Mouse (Mus musculus) myocyte (in vitro differentiated cells): ENCODE data around the gene Camkk2.

Experiments
- MAX ChIP-seq: IDR thresholded peaks from one replicate; pipeline ENCODE4 v1.6.1; 2011; ENCODE audit warnings: low read depth, mild to moderate bottlenecking, control low read depth
- POLR2A ChIP-seq: IDR thresholded peaks from one replicate; pipeline ENCODE4 v1.6.1; 2011; ENCODE audit warnings: low read depth, mild to moderate bottlenecking, control low read depth, moderate library complexity; ENCODE audit not compliant: insufficient read length

GRCm38 (mm10) chr5:122698701-122699060 is 80.5 kb downstream of the Camkk2 start:
- TF ChIP-seq MAX (no peak), POLR2A (no peak)
